Mouse (Mus musculus): ENCODE data around the gene Sass6. TPM values are rescaled to one million over a fixed set of nuclear protein-coding genes. Genes with fewer than 3 reads are reported as not detected.

Gene Sass6
- total and polyA plus RNA-seq, 3 experiments: 10.0 to 23.1 (median 12.4) TPM

DNA sequence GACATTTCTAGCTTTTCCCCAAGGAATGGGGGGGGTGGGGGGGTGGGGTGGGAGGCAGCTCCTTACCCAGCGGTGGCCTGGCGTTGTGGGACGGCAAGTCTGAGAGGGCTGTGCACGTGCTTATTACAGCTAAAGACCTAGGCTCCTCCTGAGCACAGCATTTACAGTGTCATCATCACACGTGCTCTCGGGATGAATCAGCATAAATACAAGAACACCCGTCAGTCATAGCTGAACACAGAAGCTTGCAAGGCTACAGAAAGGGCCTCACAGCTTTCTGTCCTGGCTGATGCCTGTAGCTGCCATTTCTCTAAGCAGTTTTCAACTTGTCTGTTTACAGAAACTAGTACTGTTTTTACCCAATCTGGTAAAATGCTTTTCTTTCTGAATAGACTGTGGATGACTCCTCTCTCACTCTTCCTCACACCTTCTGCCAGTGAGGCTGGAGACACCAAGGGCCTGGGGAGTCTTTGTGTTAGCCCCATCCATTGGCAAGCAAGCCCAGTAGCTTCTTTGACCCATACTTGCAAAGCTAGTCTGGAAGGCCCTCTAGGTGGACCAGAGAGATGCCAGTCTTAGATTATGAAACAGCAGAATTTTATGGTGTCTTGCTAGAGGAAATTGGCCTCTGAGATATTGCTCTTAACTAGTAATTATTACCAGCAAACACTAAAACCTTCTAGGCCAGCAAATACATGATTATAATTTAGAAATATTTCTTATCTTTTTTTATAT lies 26.0 kb downstream of the Sass6 start:
- Histone ChIP-seq H3K4me1 (ENCODE audit: control insufficient read depth in 1 of 2, insufficient read depth in 2 of 2) (peaks cover 2 to 5% of the 10 kb centered on the region in 2 experiments; a peak in 1 of 4 replicates), H3K9me3 (replicated peaks; ENCODE audit: low read length) (no peaks in the 10 kb centered on the region), H3K27me3 (replicated peaks) (no peaks in the 10 kb centered on the region), H3K9ac (ENCODE audit: insufficient read depth, low read depth) (peak overlapping the region; percentile 32; the same call in 1 of the 2 replicates), H3K27ac (ENCODE audit: insufficient read depth, low read depth) (0 out of 2 replicates have a peak overlapping the region, but pooled peaks have one; percentile 39), H3K36me3 (replicated peaks in 1 of 2; ENCODE audit: control insufficient read depth in 1 of 2, insufficient read depth in 1 of 2, low read length in 1 of 2) (peaks cover 16 to 58% of the 10 kb centered on the region in 2 experiments), H3K4me3 (replicated peaks in 1 of 3; ENCODE audit: low read depth in 2 of 3, low read length in 2 of 3, poor library complexity in 1 of 3) (no peak overlapping the region), H3K79me2 (replicated peaks; ENCODE audit: control insufficient read depth, extremely low read depth, insufficient read depth, poor library complexity, severe bottlenecking) (no peaks in the 10 kb centered on the region), H3K4me2 (ENCODE audit: insufficient read depth, low read depth, poor library complexity, severe bottlenecking) (no peak overlapping the region)
- in situ Hi-C loops (cut with MboI; ENCODE audit: low pct_ligation_motif_present, low pct_unique_long_range_greater_than_20kb, low sequenced_read_pairs) (no loop called here), dilution Hi-C loops (cut with MboI; ENCODE audit: extremely low pct_ligation_motif_present, extremely low pct_unique_long_range_greater_than_20kb, low sequenced_read_pairs) (no loop called here)
- peak; percentile 97 for TF ChIP-seq BHLHE40 (IDR thresholded peaks at IDR 0.05; ENCODE audit: low read depth, low read length)
- TF ChIP-seq SIN3A (IDR thresholded peaks at IDR 0.05; ENCODE audit: low read length): peak; percentile 36; the same call in 1 of the 2 replicates
- no peak for TF ChIP-seq ZMIZ1 (IDR thresholded peaks at IDR 0.05; ENCODE audit: low read depth, low read length)
- TF ChIP-seq ZKSCAN1 (IDR thresholded peaks at IDR 0.05; ENCODE audit: borderline replicate concordance, low read depth, low read length): no peak
- no peak for TF ChIP-seq CTCF (conservative IDR thresholded peaks at IDR 0.05 in 1 of 2, IDR thresholded peaks at IDR 0.05 in 1 of 2; ENCODE audit: low read depth in 2 of 2, low read length in 2 of 2)
- no peak for TF ChIP-seq TCF12 (IDR thresholded peaks at IDR 0.05; ENCODE audit: low read depth, low read length)
- TF ChIP-seq HCFC1 (IDR thresholded peaks at IDR 0.05; ENCODE audit: low read depth, low read length): no peak
- no peak for TF ChIP-seq USF1 (IDR thresholded peaks at IDR 0.05; ENCODE audit: low read depth, low read length)
- no peak for TF ChIP-seq TBP (conservative IDR thresholded peaks at IDR 0.05; ENCODE audit: low read depth, low read length)
- TF ChIP-seq MAFK (IDR thresholded peaks at IDR 0.05; ENCODE audit: insufficient replicate concordance, low read length): peak; percentile 76; the same call in 1 of the 2 replicates
- TF ChIP-seq NELFE (IDR thresholded peaks at IDR 0.05; ENCODE audit: low read depth, low read length): no peak
- peak; percentile 75 for TF ChIP-seq IRF4 (IDR thresholded peaks at IDR 0.05; ENCODE audit: low read depth, low read length)
- TF ChIP-seq KAT2A (IDR thresholded peaks at IDR 0.05; ENCODE audit: insufficient replicate concordance, low read length): no peak
- no peak for TF ChIP-seq ZNF384 (IDR thresholded peaks at IDR 0.05; ENCODE audit: low read depth, low read length)
- peak; percentile 21; the same call in 1 of the 2 replicates for TF ChIP-seq EP300 (IDR thresholded peaks at IDR 0.05; ENCODE audit: low read length)
- no peak for TF ChIP-seq CHD1 (IDR thresholded peaks at IDR 0.05; ENCODE audit: low read depth, low read length)
- peak; percentile 44; the same call in 1 of the 2 replicates for TF ChIP-seq ETS1 (conservative IDR thresholded peaks at IDR 0.05; ENCODE audit: low read depth, low read length)
- TF ChIP-seq JUN (IDR thresholded peaks at IDR 0.05; ENCODE audit: insufficient read depth, low read depth, low read length): peak; percentile 24; the same call in 1 of the 2 replicates
- no peak for TF ChIP-seq RCOR1 (conservative IDR thresholded peaks at IDR 0.05; ENCODE audit: low read depth, low read length)
- TF ChIP-seq SMC3 (IDR thresholded peaks at IDR 0.05; ENCODE audit: low read depth, low read length): no peak
- TF ChIP-seq PAX5 (IDR thresholded peaks at IDR 0.05; ENCODE audit: low read length): no peak
- TF ChIP-seq GABPA (IDR thresholded peaks at IDR 0.05; ENCODE audit: insufficient replicate concordance, low read depth, low read length): no peak
- no peak for TF ChIP-seq MEF2A (IDR thresholded peaks at IDR 0.05; ENCODE audit: borderline replicate concordance, low read depth, low read length)
- TF ChIP-seq RAD21 (IDR thresholded peaks at IDR 0.05; ENCODE audit: low read depth, low read length): no peak
- no peak for TF ChIP-seq CHD2 (IDR thresholded peaks at IDR 0.05; ENCODE audit: low read length)
- TF ChIP-seq MAZ (IDR thresholded peaks at IDR 0.05; ENCODE audit: low read depth, low read length): no peak
- no peak for TF ChIP-seq POLR2A (IDR thresholded peaks at IDR 0.05; ENCODE audit: low read depth, low read length)
- peak; percentile 85 for TF ChIP-seq MAX (IDR thresholded peaks at IDR 0.05; ENCODE audit: low read length)
- no peak for TF ChIP-seq USF2 (conservative IDR thresholded peaks at IDR 0.05; ENCODE audit: low read depth, low read length)
- peak; percentile 88; the same call in 1 of the 2 replicates for TF ChIP-seq MYC (IDR thresholded peaks at IDR 0.05; ENCODE audit: low read depth, low read length)
- no peak for TF ChIP-seq NRF1 (IDR thresholded peaks at IDR 0.05; ENCODE audit: low read depth, low read length)
- TF ChIP-seq MXI1 (IDR thresholded peaks at IDR 0.05; ENCODE audit: low read depth, low read length): peak; percentile 42; the same call in 1 of the 2 replicates
- TF ChIP-seq UBTF (IDR thresholded peaks at IDR 0.05; ENCODE audit: low read depth, low read length): no peak
- peak; percentile 54 for DNase-seq (ENCODE audit: extremely low read depth)
